Mouse (Mus musculus) spleen, postnatal 36 days (tissue): Measurements from ENCODE around the gene Sass6.
"Not testable (repeated sequence)": the region's sequence is repeated elsewhere in the genome, so short reads cannot be mapped to it uniquely, and the experiment has no call there.

Experiments
- DNase-seq, 2 experiments: peaks; one replicate each; pipeline ENCODE4 v3.0.0; 2022; ENCODE audit warnings: low spot score in 2 of 2, mixed read lengths in 1 of 2

Sass6 gene

GRCm38 (mm10) chr3:116661870-116662414 is 67.2 kb downstream of the Sass6 start:
- no peak for DNase-seq

GRCm38 (mm10) chr3:116662463-116662863 is 67.7 kb downstream of the Sass6 start, which contains the start of gene Mfsd14a:
Gene Mfsd14a, minus strand, starts transcription at chr3:116662677.
- DNase-seq, result peak; percentile 99

GRCm38 (mm10) chr3:116664281-116664680 is 69.5 kb downstream of the Sass6 start:
- not testable (repeated sequence) for DNase-seq
